Mouse (Mus musculus): Measurements from ENCODE around the gene Trim80.

- TF ChIP-seq CTCF (IDR thresholded peaks at IDR 0.05; ENCODE audit: low read depth, low read length), result no peak
- no peak for TF ChIP-seq POLR2A (IDR thresholded peaks at IDR 0.05; ENCODE audit: borderline replicate concordance, low read depth, low read length)
These were observed 22.0 kb downstream of the Trim80 start, which contains the start of gene Slc16a5 for GRCm38 (mm10) chr11:115462243-115462891.
